Mouse (Mus musculus) urinary bladder, postnatal 10 days (tissue): Measurements from ENCODE around the gene Olfr76.
"Not testable (repeated sequence)": the region's sequence is repeated elsewhere in the genome, so short reads cannot be mapped to it uniquely, and the experiment has no call there.

ENCODE experiments used
- DNase-seq: peaks from one replicate; pipeline ENCODE4 v3.0.0; 2022; ENCODE audit warnings: low spot score

Olfr76 gene

DNA sequence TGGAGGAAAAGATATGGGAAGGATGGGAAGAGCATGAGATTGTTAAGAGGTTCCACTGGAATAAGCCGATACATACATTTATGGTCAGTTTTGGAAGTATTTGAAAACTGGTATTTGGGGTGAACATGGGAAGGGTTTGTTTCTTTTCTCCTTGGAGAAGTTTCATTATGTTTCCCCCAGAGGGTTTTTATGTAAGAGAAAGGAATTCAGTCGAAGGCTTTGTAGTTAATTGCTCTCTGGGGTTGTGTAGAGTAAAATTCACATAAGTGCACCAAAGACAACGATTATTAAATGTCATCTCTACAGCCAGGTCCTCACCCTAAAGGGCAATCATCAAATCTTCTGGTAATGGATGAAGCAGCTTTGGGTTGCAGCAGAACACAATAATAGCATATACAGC, at the start of gene Olfr76:
Gene Olfr76, minus strand, starts transcription at position 101 of the 400 bp plus-strand sequence.
- DNase-seq = no peak

- DNase-seq = not testable (repeated sequence)
Observed at GRCm38 (mm10) chr19:12170062-12170599, 47.1 kb upstream of the Olfr76 start, which contains the start of gene Olfr1555-ps1. TSS of gene Olfr1555-ps1 (minus strand) at chr19:12170112.

DNA sequence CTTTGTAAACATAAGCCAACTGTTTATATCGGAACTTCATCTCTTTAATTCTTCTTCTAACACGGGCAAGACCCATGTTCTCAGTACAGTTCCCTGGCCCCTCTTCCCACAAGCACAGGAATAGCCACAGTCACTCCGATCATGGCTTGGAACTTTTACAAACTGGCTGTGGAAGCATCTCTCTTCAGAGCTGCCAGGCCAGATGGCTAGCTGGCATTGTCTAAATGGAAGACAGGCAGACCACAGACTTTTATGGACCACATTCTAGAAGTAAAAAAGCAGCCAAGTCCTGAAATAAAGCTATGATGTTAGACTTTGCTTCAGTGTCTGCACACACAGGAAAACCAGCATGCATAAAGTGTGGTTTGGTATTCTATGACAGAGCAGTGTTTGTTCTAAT, 22.4 kb upstream of the Olfr76 start:
- no peak for DNase-seq

DNA sequence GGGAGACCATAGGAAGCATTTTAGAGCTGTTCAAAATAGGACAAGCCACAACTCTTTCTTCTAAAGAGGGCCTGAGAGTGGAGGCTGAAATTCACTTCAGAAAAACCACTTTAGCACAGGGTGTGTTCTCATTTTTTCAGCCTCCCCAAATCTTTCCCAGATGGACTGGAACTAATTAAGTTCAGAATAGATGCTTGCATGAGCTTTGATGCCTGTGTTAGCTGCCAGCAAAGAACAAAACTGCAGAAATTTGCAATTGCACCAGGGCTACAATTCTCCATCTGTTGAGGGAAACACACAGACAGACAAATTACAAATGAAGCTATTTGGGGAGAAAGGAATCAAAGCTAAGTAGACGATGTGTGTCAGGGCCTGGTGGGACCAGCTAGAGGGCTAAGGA, 20.4 kb upstream of the Olfr76 start:
- no peak for DNase-seq

DNA sequence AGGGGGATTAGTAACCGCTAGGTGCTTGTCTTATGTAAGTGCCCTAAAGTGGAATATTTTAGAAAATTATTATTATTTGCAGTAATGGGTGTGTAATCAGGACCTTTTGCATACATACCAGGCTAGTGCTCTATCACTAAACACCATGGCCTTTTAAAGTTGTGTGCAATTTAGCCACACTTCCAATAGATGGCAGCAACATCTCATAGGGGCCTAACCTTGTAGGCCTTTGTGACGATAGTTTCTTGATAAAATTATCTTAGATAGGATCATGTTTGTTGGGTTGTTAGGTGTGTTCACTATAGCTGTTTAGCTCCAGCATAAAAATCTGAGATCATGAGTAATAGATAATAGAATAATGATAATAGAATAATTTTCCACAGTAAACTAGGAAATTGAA, 11.3 kb upstream of the Olfr76 start:
- no peak for DNase-seq

DNA sequence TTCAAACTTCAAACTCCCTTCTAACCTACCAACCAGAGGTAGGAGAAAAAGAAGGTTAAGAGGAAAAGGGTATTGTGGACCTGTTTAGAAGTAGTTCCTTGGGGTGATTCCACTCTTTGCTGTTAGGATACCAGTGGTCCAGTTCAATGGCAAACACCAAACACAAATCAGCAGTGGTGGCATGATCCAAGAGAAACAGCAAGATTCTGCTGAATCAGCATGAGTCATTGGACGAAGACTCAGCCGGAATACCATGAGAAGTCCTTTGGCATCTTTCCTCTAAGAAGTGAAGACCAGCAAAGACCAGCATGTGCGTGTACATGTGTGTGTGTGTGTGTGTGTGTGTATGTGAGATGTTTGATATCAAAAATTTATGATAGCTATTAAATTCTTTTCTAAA, 6.5 kb downstream of the Olfr76 start:
- DNase-seq = no peak

DNA sequence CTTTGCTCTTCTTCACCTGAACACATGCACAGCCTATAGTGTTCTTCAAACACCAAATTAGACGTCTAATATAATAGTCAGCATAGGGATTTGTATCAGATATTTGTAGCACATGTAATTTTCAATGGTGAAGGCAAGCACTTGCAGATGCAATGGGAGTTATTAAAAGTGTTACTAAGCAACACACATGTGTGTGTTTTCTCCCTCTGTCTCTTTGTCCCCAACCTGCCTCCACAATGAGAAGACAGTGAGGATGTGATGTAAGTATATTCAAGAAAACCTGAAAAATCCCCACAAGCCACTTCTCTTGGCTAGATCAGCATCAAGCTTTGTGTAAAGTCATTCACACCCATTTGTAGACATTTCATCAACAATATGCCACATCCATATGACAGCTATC, 7.2 kb downstream of the Olfr76 start, which contains the start of gene Olfr1428:
Gene Olfr1428, minus strand, starts transcription at position 101 of the 400 bp plus-strand sequence.
- no peak for DNase-seq

DNA sequence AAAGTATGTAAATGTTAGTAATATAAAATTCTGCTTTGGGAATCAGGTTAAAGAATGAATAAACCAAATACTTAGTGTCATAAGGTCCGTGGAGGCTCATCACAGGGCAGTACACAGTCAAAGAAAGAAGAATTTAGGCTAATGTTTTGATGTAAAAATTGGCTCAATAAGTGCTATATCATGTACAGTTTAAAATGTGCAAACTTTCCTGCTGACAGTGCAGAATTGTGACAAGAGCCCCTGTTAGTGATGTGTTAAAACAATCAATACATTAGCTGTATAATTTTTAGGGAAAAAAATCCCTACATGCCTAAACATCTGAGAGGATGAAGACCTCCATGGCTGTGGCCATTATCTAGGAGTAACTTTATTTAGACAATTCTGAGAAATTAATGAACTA, 9.2 kb downstream of the Olfr76 start:
- no peak for DNase-seq

DNA sequence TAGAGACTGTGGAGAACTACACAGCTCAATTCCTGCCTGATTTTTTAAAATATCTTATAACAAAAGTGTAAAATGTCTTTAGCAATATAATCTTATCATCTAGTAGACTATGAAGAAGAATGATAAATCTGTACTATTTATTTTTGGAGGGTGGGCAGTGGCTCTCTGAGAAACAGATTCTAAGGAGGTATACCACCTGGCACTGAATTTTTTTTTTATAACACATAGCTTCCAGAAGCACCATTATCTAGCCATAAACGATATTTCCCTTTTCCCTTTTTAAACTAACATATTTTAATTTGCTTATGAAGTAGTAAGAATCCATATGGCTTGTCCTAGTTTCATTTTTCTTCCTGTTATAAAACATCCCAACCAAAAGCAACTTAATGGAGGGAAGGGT, 18.5 kb downstream of the Olfr76 start:
- DNase-seq = no peak

- DNase-seq = no peak
Observed at GRCm38 (mm10) chr19:12103234-12103633, 19.8 kb downstream of the Olfr76 start, which contains the start of gene Olfr1427. TSS of gene Olfr1427 (minus strand) at chr19:12103334.

DNA sequence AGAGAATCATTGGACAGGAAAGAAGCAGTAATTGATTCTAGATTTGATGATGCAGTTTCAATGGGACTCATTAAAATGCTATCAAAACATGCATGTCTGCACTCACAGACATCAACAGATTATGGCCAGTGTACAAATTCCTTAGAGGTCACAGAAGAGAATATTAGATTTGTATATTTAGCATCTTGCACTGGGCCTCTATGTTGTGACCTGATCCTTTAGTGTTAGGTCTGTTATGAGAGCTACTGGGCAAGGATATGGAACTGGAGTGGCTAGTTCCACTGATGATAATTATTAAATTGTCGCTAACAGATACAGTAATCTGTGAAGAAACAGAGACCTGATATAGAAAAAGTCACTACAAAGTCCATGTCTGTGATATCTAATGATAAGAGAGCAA, 31.1 kb downstream of the Olfr76 start, which contains the start of gene Olfr1426:
Gene Olfr1426, minus strand, starts transcription at position 101 of the 400 bp plus-strand sequence.
- DNase-seq = no peak

- DNase-seq = not testable (repeated sequence)
Observed at GRCm38 (mm10) chr19:12077631-12078030, 45.4 kb downstream of the Olfr76 start, which contains the start of gene Olfr1425. TSS of gene Olfr1425 (minus strand) at chr19:12077731.

DNA sequence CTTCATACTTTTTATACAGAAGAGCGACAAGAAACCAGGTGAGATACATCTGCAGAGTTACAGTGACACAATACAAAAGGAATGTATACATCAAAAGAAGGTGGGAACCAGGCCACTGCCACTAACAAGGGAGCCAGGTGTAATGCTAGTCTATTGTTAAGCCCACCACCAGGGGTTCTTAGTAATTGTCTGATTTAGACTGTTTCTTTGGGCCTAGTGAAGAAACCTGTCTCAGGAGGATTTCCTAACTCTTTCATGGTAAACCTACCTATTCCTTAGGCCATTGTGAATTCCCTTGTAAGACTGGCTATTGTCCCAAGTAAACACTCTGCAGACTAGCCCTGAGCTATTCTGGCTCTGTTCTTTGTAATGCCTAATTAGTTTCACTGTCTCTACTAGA, 53.5 kb downstream of the Olfr76 start:
- not testable (repeated sequence) for DNase-seq
